In the genomic region with DNA sequence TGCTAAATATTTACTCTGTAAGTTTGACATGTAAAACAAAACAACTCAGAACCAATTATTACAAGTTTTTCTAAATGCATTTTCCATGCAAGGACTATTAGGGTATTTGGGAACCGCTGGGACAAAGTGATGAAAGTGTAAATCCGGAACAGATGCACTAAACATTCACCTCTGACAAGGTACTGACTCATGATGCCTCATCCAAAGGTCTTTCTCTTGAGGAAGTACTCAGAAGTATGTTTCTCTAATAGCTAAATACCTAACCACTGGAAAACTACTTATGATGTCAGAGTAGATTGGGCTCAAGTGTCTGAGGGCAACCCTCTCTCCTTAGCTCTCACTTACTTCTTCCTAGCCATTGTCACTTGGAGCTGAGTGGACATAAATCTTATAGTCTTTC, we compare ENCODE assay signal across 24 mouse cellular contexts. TPM values are rescaled to one million over a fixed set of nuclear protein-coding genes. Genes with fewer than 3 reads are reported as not detected.
DNase-seq lines count a peak whose midpoint lies in the region; ATAC-seq and TF ChIP-seq lines count a peak whose summit lies in the region.
"Had no signal": no experiment of that assay in that cellular context is flagged by ENCODE, and none has a peak within 500 bp of the region (broad histone marks: within the 10 kb centered on the region; RNA-seq: fewer than 3 reads in every experiment).

No protein-coding gene starts in this region.

- no peak for TF ChIP-seq POLR2A in lung, adult 2 months (IDR thresholded peaks at IDR 0.05; ENCODE audit: borderline replicate concordance, extremely low read depth, low read depth, low read length)

- ATAC-seq in erythroid progenitor cell, adult 5-6 weeks (replicated peaks; ENCODE audit: low FRiP score, poor library complexity, severe bottlenecking): no peak
- ATAC-seq: activated CD4-positive, CD25-positive, alpha-beta regulatory T cell, adult 4 months; CD4-positive, CD25-positive, alpha-beta regulatory T cell, adult 4 months; forebrain, embryonic 14.5 days; forebrain, embryonic 16.5 days had no signal

- WGBS in limb, embryonic 10.5 days: 91% methylated on average over 2 of the region's 2 CpGs
- 95% methylated on average over 2 of the region's 2 CpGs for WGBS in lung, adult 2 months

- no peak overlapping the region for H3K27ac ChIP-seq in limb, embryonic 10.5 days
- H3K27ac ChIP-seq: embryonic facial prominence, embryonic 10.5 days; embryonic facial prominence, embryonic 12.5 days; forebrain, embryonic 10.5 days; forebrain, embryonic 12.5 days had no signal

- TF ChIP-seq CTCF in lung, adult 2 months (IDR thresholded peaks at IDR 0.05; ENCODE audit: insufficient read depth, low read length): no peak

- no peaks in the 10 kb centered on the region for H3K9me3 ChIP-seq in limb, embryonic 10.5 days (replicated peaks)
- H3K9me3 ChIP-seq: embryonic facial prominence, embryonic 10.5 days; embryonic facial prominence, embryonic 12.5 days; forebrain, embryonic 10.5 days; forebrain, embryonic 12.5 days; G1E had no signal

- no peaks in the 10 kb centered on the region for H3K27me3 ChIP-seq in limb, embryonic 10.5 days (ENCODE audit: low read depth, poor library complexity, severe bottlenecking)
- H3K27me3 ChIP-seq: CH12.LX; embryonic facial prominence, embryonic 12.5 days; forebrain, embryonic 12.5 days had no signal

- 0 out of 2 replicates have a peak, but pooled peaks cover 2% of the 10 kb centered on the region for H3K4me1 ChIP-seq in limb, embryonic 10.5 days
- peaks cover 4% of the 10 kb centered on the region; the same call in 1 of the 2 replicates for H3K4me1 ChIP-seq in lung, adult 2 months (ENCODE audit: control insufficient read depth, insufficient read depth, low read length)
- H3K4me1 ChIP-seq: embryonic facial prominence, embryonic 10.5 days; embryonic facial prominence, embryonic 12.5 days; forebrain, embryonic 10.5 days; forebrain, embryonic 12.5 days had no signal

- DNase-seq in 3134 (ENCODE audit: extremely low read depth, insufficient read length, low spot score): peak; percentile 10
- DNase-seq in 416B (ENCODE audit: low read depth): peak; percentile 11
- peak; percentile 56 for DNase-seq in NIH3T3 (ENCODE audit: low read depth)
- DNase-seq in limb, embryonic 10.5 days (ENCODE audit: low spot score): no peak
- no peak for DNase-seq in lung, adult 2 months
- DNase-seq: adrenal gland, adult 8-10 months; adrenal gland, postnatal 14 days; adrenal gland, postnatal 36 days; cerebellum, adult 11-12 months; cerebellum, adult 2 months; cerebellum, adult 9-10 months; cerebellum, postnatal 10 days; cerebellum, postnatal 25 days had no signal

- H3K4me3 ChIP-seq in limb, embryonic 10.5 days: no peak overlapping the region
- H3K4me3 ChIP-seq in lung, adult 2 months (replicated peaks; ENCODE audit: extremely low read depth, low read depth, low read length): no peak overlapping the region
- H3K4me3 ChIP-seq: embryonic facial prominence, embryonic 10.5 days; embryonic facial prominence, embryonic 12.5 days; forebrain, embryonic 10.5 days; forebrain, embryonic 12.5 days had no signal

- H3K36me3 ChIP-seq in limb, embryonic 10.5 days: no peaks in the 10 kb centered on the region
- H3K36me3 ChIP-seq: embryonic facial prominence, embryonic 10.5 days; embryonic facial prominence, embryonic 12.5 days; forebrain, embryonic 10.5 days; forebrain, embryonic 12.5 days; G1E had no signal

RNA-seq across cellular contexts. Expression of gene Cubn, which starts 10.9 kb away (rescaled TPM):
- 0.05 TPM in 2 replicates for polyA plus RNA-seq in limb, embryonic 10.5 days (2016; fragmentation: Nextera tagmentation; extraction: Ambion mirVana)
- total RNA-seq in erythroid progenitor cell, adult 5-6 weeks (2015; ENCODE audit: low replicate concordance): not detected in 2 replicates
- not detected in 2 replicates for total RNA-seq in erythroid progenitor cell, adult 5-6 weeks (2017; ENCODE audit: low replicate concordance)
- polyA plus RNA-seq in lung, adult 2 months (2012; rRNA removed): 0.11 and 0.17 TPM in 2 replicates
- polyA plus RNA-seq: G1E had no signal

Comparison
In these comparisons a context has a peak if more than half of its experiments do, and no peak if none do; other contexts are left out.
1. DNase-seq: peak in 3134 (single experiment), 416B (single experiment) and NIH3T3 (single experiment); none in limb, embryonic 10.5 days (single experiment) and lung, adult 2 months (single experiment).